ENCODE assay signal across 8 mouse cellular contexts in genomic region chr9:21593122-21593721, GRCm38 (mm10). TPM values are rescaled to one million over a fixed set of nuclear protein-coding genes. Genes with fewer than 3 reads are reported as not detected.
DNase-seq lines count a peak whose midpoint lies in the region.

No protein-coding gene starts in this region.

- DNase-seq in CD4-positive helper T cell, adult 2 months (ENCODE audit: low read depth, low spot score): peak; percentile 73
- DNase-seq in ZHBTc4 (ENCODE audit: low read depth, low spot score): peak; percentile 51
- DNase-seq in hindbrain, embryonic 10.5 days (ENCODE audit: low spot score): no peak
- peak; percentile 62 to 72 for DNase-seq in layer of hippocampus, postnatal 36 days
- peak; percentile 50 for DNase-seq in lung, postnatal 36 days
- DNase-seq in right cerebral cortex, postnatal 36 days (ENCODE audit: low spot score in 2 of 2): peak; percentile 56 to 69
- DNase-seq in embryo, embryonic 11 days: no peak

- peaks cover 43% of the 10 kb centered on the region for H3K4me1 ChIP-seq in erythroblast, embryonic 14.5 days (ENCODE audit: control insufficient read depth)
- H3K4me1 ChIP-seq in hindbrain, embryonic 10.5 days (replicated peaks): peaks cover 34% of the 10 kb centered on the region

- H3K27ac ChIP-seq in hindbrain, embryonic 10.5 days: peak overlapping the region; percentile 90

- no peaks in the 10 kb centered on the region for H3K27me3 ChIP-seq in erythroblast, embryonic 14.5 days (ENCODE audit: control insufficient read depth)
- no peaks in the 10 kb centered on the region for H3K27me3 ChIP-seq in hindbrain, embryonic 10.5 days (ENCODE audit: insufficient read depth, poor library complexity, severe bottlenecking)

- H3K4me3 ChIP-seq in erythroblast, embryonic 14.5 days (replicated peaks): peak overlapping the region; percentile 84
- H3K4me3 ChIP-seq in hindbrain, embryonic 10.5 days: peak overlapping the region; percentile 99

- H3K36me3 ChIP-seq in erythroblast, embryonic 14.5 days (ENCODE audit: control insufficient read depth): peaks cover 67% of the 10 kb centered on the region
- H3K36me3 ChIP-seq in hindbrain, embryonic 10.5 days: peaks cover 61% of the 10 kb centered on the region

- no peaks in the 10 kb centered on the region for H3K9me3 ChIP-seq in erythroblast, embryonic 14.5 days (ENCODE audit: control insufficient read depth, low read length)
- no peaks in the 10 kb centered on the region for H3K9me3 ChIP-seq in hindbrain, embryonic 10.5 days

- 3% methylated on average over 69 of the region's 69 CpGs for WGBS in hindbrain, embryonic 10.5 days

RNA-seq across cellular contexts. Expression of gene Yipf2, which starts 0.6 kb away (rescaled TPM):
- polyA plus RNA-seq in erythroblast, embryonic 14.5 days (2012): 0.20 and 0.25 TPM in 2 replicates
- polyA plus RNA-seq in hindbrain, embryonic 10.5 days (2016; fragmentation: Nextera tagmentation; extraction: Ambion mirVana): 21.5 and 23.7 TPM in 2 replicates
- total RNA-seq in layer of hippocampus, postnatal 36 days (2021): 10 to 100 TPM; 17.8 to 18.4 TPM

RNA-seq across cellular contexts. Expression of gene Timm29, which starts 0.7 kb away (rescaled TPM):
- 0.74 and 1.2 TPM in 2 replicates for polyA plus RNA-seq in erythroblast, embryonic 14.5 days (2012)
- 33.8 and 38.4 TPM in 2 replicates for polyA plus RNA-seq in hindbrain, embryonic 10.5 days (2016; fragmentation: Nextera tagmentation; extraction: Ambion mirVana)
- total RNA-seq in layer of hippocampus, postnatal 36 days (2021): 10 to 100 TPM; 58.9 to 59.4 TPM

RNA-seq across cellular contexts. Expression of gene Smarca4, which starts 22.7 kb away (rescaled TPM):
- 11.0 and 11.3 TPM in 2 replicates for polyA plus RNA-seq in erythroblast, embryonic 14.5 days (2012)
- 153 and 173 TPM in 2 replicates for polyA plus RNA-seq in hindbrain, embryonic 10.5 days (2016; fragmentation: Nextera tagmentation; extraction: Ambion mirVana)
- total RNA-seq in layer of hippocampus, postnatal 36 days (2021): 100 to 1,000 TPM; 115 to 116 TPM

RNA-seq across cellular contexts. Expression of gene Carm1, which starts 46.5 kb away (rescaled TPM):
- polyA plus RNA-seq in erythroblast, embryonic 14.5 days (2012): 41.9 and 46.0 TPM in 2 replicates
- 66.3 and 71.9 TPM in 2 replicates for polyA plus RNA-seq in hindbrain, embryonic 10.5 days (2016; fragmentation: Nextera tagmentation; extraction: Ambion mirVana)
- 10 to 100 TPM; 75.6 to 81.5 TPM for total RNA-seq in layer of hippocampus, postnatal 36 days (2021)

Comparison
In these comparisons a context has a peak if more than half of its experiments do, and no peak if none do; other contexts are left out.
1. DNase-seq: peak in CD4-positive helper T cell, adult 2 months (single experiment), ZHBTc4 (single experiment), layer of hippocampus, postnatal 36 days (2 of 2), lung, postnatal 36 days (single experiment) and right cerebral cortex, postnatal 36 days (2 of 2); none in hindbrain, embryonic 10.5 days (single experiment) and embryo, embryonic 11 days (single experiment).
2. RNA of gene Yipf2, which starts 0.6 kb away (polyA plus RNA-seq): 21.5 to 23.7 TPM in hindbrain, embryonic 10.5 days; 0.20 to 0.25 TPM in erythroblast, embryonic 14.5 days; every median in the first group is over 10 times any median in the second.
3. RNA of gene Timm29, which starts 0.7 kb away (polyA plus RNA-seq): 33.8 to 38.4 TPM in hindbrain, embryonic 10.5 days; 0.74 to 1.2 TPM in erythroblast, embryonic 14.5 days; every median in the first group is over 10 times any median in the second.
4. RNA of gene Smarca4, which starts 22.7 kb away (polyA plus RNA-seq): 153 to 173 TPM in hindbrain, embryonic 10.5 days; 11.0 to 11.3 TPM in erythroblast, embryonic 14.5 days; every median in the first group is over 10 times any median in the second.